Mouse (Mus musculus) intestine, embryonic 16.5 days (tissue): Measurements from ENCODE around the gene 4921511C20Rik. TPM values are rescaled to one million over a fixed set of nuclear protein-coding genes. Genes with fewer than 3 reads are reported as not detected.

Experiments
- ATAC-seq: fragments of 200-750 bp; cut with Nextera tagmentation; 2 replicates; pipeline ENCODE4 v1.8.0; 2017; ENCODE audit warnings: moderate TSS enrichment, moderate library complexity
- H3K27ac ChIP-seq: fragments of 300-500 bp; sonication (generic); 2 replicates; pipeline ENCODE4 v1.5.1; 2014; ENCODE audit warnings: mild to moderate bottlenecking, low read length
- H3K27me3 ChIP-seq: fragments of 300-500 bp; sonication (generic); replicated peaks from 2 replicates; pipeline ENCODE4 v1.6.1; 2014; ENCODE audit warnings: low read length, control low read depth, mixed read lengths; ENCODE audit not compliant: control insufficient read depth, insufficient read depth
- H3K36me3 ChIP-seq: fragments of 300-500 bp; sonication (generic); 2 replicates; pipeline ENCODE4 v1.6.1; 2014; ENCODE audit warnings: low read length, control low read depth; ENCODE audit not compliant: control insufficient read depth, insufficient read depth
- H3K4me1 ChIP-seq: fragments of 300-500 bp; sonication (generic); 2 replicates; pipeline ENCODE4 v1.6.1; 2014; ENCODE audit warnings: low read length, control low read depth, mixed read lengths; ENCODE audit not compliant: control insufficient read depth, insufficient read depth
- H3K4me2 ChIP-seq: fragments of 300-500 bp; sonication (generic); 2 replicates; pipeline ENCODE4 v1.6.1; 2014; ENCODE audit warnings: low read depth, low read length, control low read depth
- H3K4me3 ChIP-seq: fragments of 300-500 bp; sonication (generic); 2 replicates; pipeline ENCODE4 v1.5.1; 2014; ENCODE audit warnings: mild to moderate bottlenecking, low read length
- H3K9ac ChIP-seq: fragments of 300-500 bp; sonication (generic); 2 replicates; pipeline ENCODE4 v1.6.1; 2014; ENCODE audit warnings: low read depth, low read length
- H3K9me3 ChIP-seq: fragments of 300-500 bp; sonication (generic); 2 replicates; pipeline ENCODE4 v1.6.1; 2016; ENCODE audit warnings: low read length, control low read depth; ENCODE audit not compliant: control insufficient read depth
- WGBS: fragments of 180-500 bp; shearing (Covaris S2); extraction: QIAGEN DNeasy Blood & Tissue Kit; methylation state at CpG from one replicate; pipeline ENCODE4 v1.1.7; 2014; 5-methylcytosine and 5-hydroxymethylcytosine counted together
- polyA plus RNA-seq: library from polyadenylated mRNA; unstranded; fragments of >200 nt; fragmentation: Nextera tagmentation; extraction: Ambion mirVana; gene quantifications from 2 replicates; pipeline ENCODE4 v1.2.1, GENCODE M21; 2015

The 4921511C20Rik gene
- polyA plus RNA-seq, result not detected in 2 replicates

DNA sequence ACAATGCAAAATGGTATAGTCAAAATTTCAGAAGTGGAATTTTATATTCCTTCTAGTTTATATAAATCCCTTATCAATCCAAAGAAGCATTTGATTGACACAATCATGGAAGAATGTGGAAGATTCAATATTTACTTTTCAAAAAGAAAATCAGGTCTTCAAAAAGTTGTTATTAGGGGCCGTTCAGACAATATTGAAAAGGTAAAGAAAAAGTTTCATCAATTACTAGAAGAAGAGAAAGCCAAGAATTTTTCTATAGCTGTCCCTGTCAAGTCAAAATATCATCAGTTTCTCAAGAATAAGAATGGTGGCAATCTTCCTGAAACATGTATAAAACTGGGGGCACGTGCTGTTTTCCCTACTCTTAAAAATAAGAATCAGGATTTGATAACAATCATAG lies at the start of gene 4921511C20Rik:
4921511C20Rik (plus strand) TSS at position 301 of the 400 bp plus-strand sequence.
- Histone ChIP-seq H3K9me3 (no peaks in the 10 kb centered on the region), H3K4me2 (no peak within 1 kb of the TSS), H3K27me3 (no peaks in the 10 kb centered on the region), H3K4me1 (no peaks in the 10 kb centered on the region), H3K27ac (no peak within 1 kb of the TSS), H3K9ac (no peak within 1 kb of the TSS), H3K36me3 (no peaks in the 10 kb centered on the region), H3K4me3 (no peak within 1 kb of the TSS)
- WGBS, result 79% methylated on average over 2 of the region's 2 CpGs
- ATAC-seq, result no peak
